Mouse (Mus musculus) hindbrain, embryonic 15.5 days (tissue): ENCODE measurements around the gene Gm10272. TPM values are rescaled to one million over a fixed set of nuclear protein-coding genes. Genes with fewer than 3 reads are reported as not detected.
"Not testable (repeated sequence)": the region's sequence is repeated elsewhere in the genome, so short reads cannot be mapped to it uniquely, and the experiment has no call there.

Experiments
- ATAC-seq: fragments of 200-750 bp; cut with Nextera tagmentation; 2 replicates; pipeline ENCODE4 v1.8.0; 2017; ENCODE audit warnings: low read depth, moderate number of reproducible peaks, moderate TSS enrichment; ENCODE audit not compliant: low FRiP score
- H3K27ac ChIP-seq: fragments of 300-500 bp; sonication (generic); replicated peaks from 2 replicates; pipeline ENCODE4 v1.5.1; 2015; ENCODE audit warnings: mild to moderate bottlenecking, inconsistent platforms
- H3K27me3 ChIP-seq: fragments of 300-500 bp; sonication (generic); 2 replicates; pipeline ENCODE4 v1.6.1; 2015; ENCODE audit warnings: control low read depth, inconsistent platforms
- H3K36me3 ChIP-seq: fragments of 300-500 bp; sonication (generic); 2 replicates; pipeline ENCODE4 v1.6.1; 2015; ENCODE audit warnings: control low read depth, inconsistent platforms
- H3K4me1 ChIP-seq: fragments of 300-500 bp; sonication (generic); replicated peaks from 2 replicates; pipeline ENCODE4 v1.6.1; 2015; ENCODE audit warnings: control low read depth, inconsistent platforms
- H3K4me2 ChIP-seq: fragments of 300-500 bp; sonication (generic); 2 replicates; pipeline ENCODE4 v1.6.1; 2015; ENCODE audit warnings: moderate library complexity, mild to moderate bottlenecking, inconsistent platforms
- H3K4me3 ChIP-seq: fragments of 300-500 bp; sonication (generic); 2 replicates; pipeline ENCODE4 v1.5.1; 2015; ENCODE audit warnings: mild to moderate bottlenecking, inconsistent platforms
- H3K9ac ChIP-seq: fragments of 300-500 bp; sonication (generic); 2 replicates; pipeline ENCODE4 v1.6.1; 2015; ENCODE audit warnings: inconsistent platforms
- H3K9me3 ChIP-seq: fragments of 300-500 bp; sonication (generic); 2 replicates; pipeline ENCODE4 v1.6.1; 2016; ENCODE audit warnings: control low read depth, inconsistent platforms
- whole genome bisulfite sequencing: fragments of 180-500 bp; shearing (Covaris S2); methylation state at CpG from one replicate; pipeline ENCODE4 v1.1.7; 2015; 5-methylcytosine and 5-hydroxymethylcytosine counted together
- polyA plus RNA-seq: library from polyadenylated mRNA; unstranded; fragments of >200 nt; fragmentation: Nextera tagmentation; extraction: Ambion mirVana; gene quantifications from 2 replicates; pipeline ENCODE4 v1.2.1, GENCODE M21; 2015

Gene Gm10272
- polyA plus RNA-seq, 1 experiment from 2014 or later = not detected

- Histone ChIP-seq H3K9me3 (no peaks in the 10 kb centered on the region), H3K27ac (no peak overlapping the region), H3K4me2 (no peak overlapping the region), H3K4me3 (no peak overlapping the region), H3K27me3 (peaks cover 24% of the 10 kb centered on the region), H3K9ac (no peak overlapping the region), H3K4me1 (peaks cover 15% of the 10 kb centered on the region; the same call in 1 of the 2 replicates), H3K36me3 (no peaks in the 10 kb centered on the region)
- ATAC-seq = no peak
- WGBS = 40% methylated on average over 10 of the region's 10 CpGs
Measured at GRCm38 (mm10) chr10:77687021-77687420, 19.4 kb upstream of the Gm10272 start.

- peaks cover 10% of the 10 kb centered on the region; the same call in 1 of the 2 replicates for H3K4me1 ChIP-seq
- H3K4me3 ChIP-seq, H3K9ac ChIP-seq: not testable (repeated sequence)
Measured at GRCm38 (mm10) chr10:77690356-77690807, 16.0 kb upstream of the Gm10272 start, which contains the start of gene Gm19402. Gene Gm19402 (minus strand): TSS chr10:77690757.

GRCm38 (mm10) chr10:77697133-77697532 is 9.3 kb upstream of the Gm10272 start, which contains the start of gene Gm9508:
Gene Gm9508 (minus strand): TSS chr10:77697233.
- Histone ChIP-seq H3K36me3 (no peaks in the 10 kb centered on the region), H3K27me3 (no peaks in the 10 kb centered on the region), H3K27ac (no peak within 1 kb of the TSS), H3K4me3 (no peak within 1 kb of the TSS), H3K4me1 (no peaks in the 10 kb centered on the region), H3K9me3 (no peaks in the 10 kb centered on the region), H3K4me2 (no peak within 1 kb of the TSS), H3K9ac (no peak within 1 kb of the TSS)
- no peak for ATAC-seq
- 43% methylated on average over 4 of the region's 4 CpGs for WGBS

More at GRCm38 (mm10) chr10:77690356-77690807, 16.0 kb upstream of the Gm10272 start, which contains the start of gene Gm19402:
- H3K27me3 ChIP-seq = peaks cover 21% of the 10 kb centered on the region
- H3K27ac ChIP-seq, H3K4me2 ChIP-seq, ATAC-seq, H3K36me3 ChIP-seq, H3K9me3 ChIP-seq: not testable (repeated sequence)
- WGBS = 79% methylated on average over 3 of the region's 3 CpGs

GRCm38 (mm10) chr10:77709831-77710230 is 3.4 kb downstream of the Gm10272 start:
- Histone ChIP-seq H3K4me1 (no peaks in the 10 kb centered on the region), H3K4me2 (no peak overlapping the region), H3K4me3 (no peak overlapping the region), H3K27ac (no peak overlapping the region), H3K36me3 (no peaks in the 10 kb centered on the region), H3K27me3 (no peaks in the 10 kb centered on the region), H3K9ac (no peak overlapping the region), H3K9me3 (no peaks in the 10 kb centered on the region)
- WGBS = 80% methylated on average over 3 of the region's 3 CpGs
- no peak for ATAC-seq

GRCm38 (mm10) chr10:77711157-77711556 is 4.7 kb downstream of the Gm10272 start, which contains the start of gene Gm10024:
Gene Gm10024 (plus strand): TSS chr10:77711457.
- H3K4me2 ChIP-seq, H3K36me3 ChIP-seq, H3K9ac ChIP-seq, ATAC-seq, H3K27me3 ChIP-seq, H3K4me1 ChIP-seq, H3K27ac ChIP-seq, H3K9me3 ChIP-seq, H3K4me3 ChIP-seq: not testable (repeated sequence)

- Histone ChIP-seq H3K36me3 (no peaks in the 10 kb centered on the region), H3K4me2 (no peak overlapping the region), H3K9ac (no peak overlapping the region), H3K4me3 (no peak overlapping the region), H3K4me1 (no peaks in the 10 kb centered on the region), H3K9me3 (no peaks in the 10 kb centered on the region), H3K27me3 (no peaks in the 10 kb centered on the region), H3K27ac (no peak overlapping the region)
- 72% methylated on average over 4 of the region's 4 CpGs for WGBS
- no peak for ATAC-seq
Measured at GRCm38 (mm10) chr10:77713734-77714133, 7.3 kb downstream of the Gm10272 start.

- no peaks in the 10 kb centered on the region for H3K9me3 ChIP-seq
- H3K9ac ChIP-seq = no peak within 1 kb of the TSS
- no peak within 1 kb of the TSS for H3K4me3 ChIP-seq
- no peak for ATAC-seq
- H3K27me3 ChIP-seq = no peaks in the 10 kb centered on the region
- H3K36me3 ChIP-seq = no peaks in the 10 kb centered on the region
- WGBS = 87% methylated on average over 1 of the region's 1 CpGs
- H3K4me2 ChIP-seq = no peak within 1 kb of the TSS
- H3K27ac ChIP-seq = no peak within 1 kb of the TSS
- H3K4me1 ChIP-seq = no peaks in the 10 kb centered on the region
Measured at GRCm38 (mm10) chr10:77715507-77715906, 9.1 kb downstream of the Gm10272 start, which contains the start of gene Gm10142. Gene Gm10142 (plus strand): TSS chr10:77715807.

- H3K4me2 ChIP-seq, H3K4me3 ChIP-seq: not testable (repeated sequence)
- WGBS = 84% methylated on average over 1 of the region's 1 CpGs
Measured at GRCm38 (mm10) chr10:77720299-77720698, 13.9 kb downstream of the Gm10272 start, which contains the start of gene Krtap12-1. Gene Krtap12-1 (plus strand): TSS chr10:77720599.

GRCm38 (mm10) chr10:77724855-77725254 is 18.4 kb downstream of the Gm10272 start:
- no peak for ATAC-seq
- H3K9me3 ChIP-seq = no peaks in the 10 kb centered on the region
- H3K4me3 ChIP-seq = no peak overlapping the region
- no peaks in the 10 kb centered on the region for H3K36me3 ChIP-seq
- no peak overlapping the region for H3K4me2 ChIP-seq
- H3K9ac ChIP-seq = no peak overlapping the region
- H3K27ac ChIP-seq = no peak overlapping the region
- no peaks in the 10 kb centered on the region for H3K4me1 ChIP-seq
- WGBS = 76% methylated on average over 8 of the region's 8 CpGs
- no peaks in the 10 kb centered on the region for H3K27me3 ChIP-seq

More at GRCm38 (mm10) chr10:77720299-77720698, 13.9 kb downstream of the Gm10272 start, which contains the start of gene Krtap12-1:
- H3K27me3 ChIP-seq, H3K9me3 ChIP-seq, H3K27ac ChIP-seq, H3K4me1 ChIP-seq, H3K36me3 ChIP-seq, H3K9ac ChIP-seq, ATAC-seq: not testable (repeated sequence)

GRCm38 (mm10) chr10:77726186-77726585 is 19.8 kb downstream of the Gm10272 start, which contains the start of gene Gm10100:
Gene Gm10100 (plus strand): TSS chr10:77726486.
- Histone ChIP-seq H3K36me3 (no peaks in the 10 kb centered on the region), H3K9ac (no peak within 1 kb of the TSS), H3K27ac (no peak within 1 kb of the TSS), H3K4me1 (no peaks in the 10 kb centered on the region), H3K4me3 (no peak within 1 kb of the TSS), H3K4me2 (no peak within 1 kb of the TSS), H3K9me3 (no peaks in the 10 kb centered on the region), H3K27me3 (no peaks in the 10 kb centered on the region)
- no peak for ATAC-seq
- WGBS = 36% methylated on average over 3 of the region's 3 CpGs

GRCm38 (mm10) chr10:77728280-77728679 is 21.9 kb downstream of the Gm10272 start:
- Histone ChIP-seq H3K4me1 (no peaks in the 10 kb centered on the region), H3K4me2 (no peak overlapping the region), H3K27me3 (no peaks in the 10 kb centered on the region), H3K27ac (no peak overlapping the region), H3K4me3 (no peak overlapping the region), H3K36me3 (no peaks in the 10 kb centered on the region), H3K9me3 (no peaks in the 10 kb centered on the region), H3K9ac (no peak overlapping the region)
- ATAC-seq = no peak
- 71% methylated on average over 4 of the region's 4 CpGs for WGBS

- no peak overlapping the region for H3K9ac ChIP-seq
- whole genome bisulfite sequencing = 56% methylated on average over 4 of the region's 4 CpGs
- H3K4me2 ChIP-seq = no peak overlapping the region
- H3K9me3 ChIP-seq = no peaks in the 10 kb centered on the region
- H3K36me3 ChIP-seq = no peaks in the 10 kb centered on the region
- H3K27me3 ChIP-seq = no peaks in the 10 kb centered on the region
- no peak overlapping the region for H3K4me3 ChIP-seq
- ATAC-seq = no peak
- H3K4me1 ChIP-seq = no peaks in the 10 kb centered on the region
- no peak overlapping the region for H3K27ac ChIP-seq
Measured at GRCm38 (mm10) chr10:77729241-77729640, 22.8 kb downstream of the Gm10272 start.

GRCm38 (mm10) chr10:77735928-77736327 is 29.5 kb downstream of the Gm10272 start:
- ATAC-seq = no peak
- Histone ChIP-seq H3K36me3 (no peaks in the 10 kb centered on the region), H3K27me3 (no peaks in the 10 kb centered on the region), H3K4me1 (no peaks in the 10 kb centered on the region), H3K4me2 (no peak overlapping the region), H3K4me3 (no peak overlapping the region), H3K9me3 (no peaks in the 10 kb centered on the region), H3K27ac (no peak overlapping the region), H3K9ac (no peak overlapping the region)
- 85% methylated on average over 1 of the region's 1 CpGs for WGBS
